Mouse (Mus musculus): ENCODE measurements at regions not wholly inside any gene's neighbourhood (a gene's known extent, or its start where the extent isn't known, plus 50 kb on each side); places are given as distances from the start of the nearest gene placed in this dataset.

DNA sequence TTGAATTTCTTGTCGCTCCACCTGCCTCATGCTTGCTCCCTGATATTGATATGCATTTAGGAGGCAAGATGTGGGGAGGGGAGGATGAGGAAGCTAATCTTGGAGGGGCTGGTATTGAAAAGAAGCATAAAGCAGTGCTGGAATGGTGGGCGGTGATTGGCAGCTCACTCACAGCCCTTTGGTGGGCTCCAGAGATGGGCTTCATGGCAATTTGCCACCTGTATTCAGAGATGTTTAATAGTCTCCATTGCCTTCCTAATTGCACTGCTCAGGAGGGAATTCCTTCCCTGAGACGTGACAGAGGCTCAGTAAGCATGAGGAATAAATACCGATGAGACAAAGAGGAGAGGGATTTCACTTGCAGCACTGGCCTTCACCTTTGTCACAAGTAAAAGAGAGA lies 146.0 kb downstream of the Bcat1 start:
- H3K4me2 ChIP-seq (replicated peaks; ENCODE audit: low read depth, low read length, severe bottlenecking), result no peak overlapping the region
- 0 out of 2 replicates have a peak, but pooled peaks cover 5% of the 10 kb centered on the region for H3K4me1 ChIP-seq (ENCODE audit: control insufficient read depth, insufficient read depth, low read length)
- DNase-seq (ENCODE audit: low spot score) (no peak), ATAC-seq (ENCODE audit: low FRiP score, low read depth) (no peak)
- no peak overlapping the region for H3K27ac ChIP-seq (replicated peaks; ENCODE audit: low read depth, low read length)
- WGBS, result 72% methylated on average over 4 of the region's 4 CpGs
- H3K36me3 ChIP-seq (ENCODE audit: control insufficient read depth, insufficient read depth, low read length), result no peaks in the 10 kb centered on the region
- H3K4me3 ChIP-seq (replicated peaks; ENCODE audit: low read length), result no peak overlapping the region
- no peak for TF ChIP-seq POLR2A (IDR thresholded peaks at IDR 0.05; ENCODE audit: borderline replicate concordance, extremely low read depth, insufficient read depth, insufficient read length)
- peaks cover 3% of the 10 kb centered on the region; the same call in 1 of the 2 replicates for H3K9me3 ChIP-seq (ENCODE audit: control insufficient read depth, low read length)
- no peaks in the 10 kb centered on the region for H3K27me3 ChIP-seq (ENCODE audit: control insufficient read depth, insufficient read depth, low read length)
- no peak overlapping the region for H3K9ac ChIP-seq (ENCODE audit: low read depth, low read length, severe bottlenecking)

DNA sequence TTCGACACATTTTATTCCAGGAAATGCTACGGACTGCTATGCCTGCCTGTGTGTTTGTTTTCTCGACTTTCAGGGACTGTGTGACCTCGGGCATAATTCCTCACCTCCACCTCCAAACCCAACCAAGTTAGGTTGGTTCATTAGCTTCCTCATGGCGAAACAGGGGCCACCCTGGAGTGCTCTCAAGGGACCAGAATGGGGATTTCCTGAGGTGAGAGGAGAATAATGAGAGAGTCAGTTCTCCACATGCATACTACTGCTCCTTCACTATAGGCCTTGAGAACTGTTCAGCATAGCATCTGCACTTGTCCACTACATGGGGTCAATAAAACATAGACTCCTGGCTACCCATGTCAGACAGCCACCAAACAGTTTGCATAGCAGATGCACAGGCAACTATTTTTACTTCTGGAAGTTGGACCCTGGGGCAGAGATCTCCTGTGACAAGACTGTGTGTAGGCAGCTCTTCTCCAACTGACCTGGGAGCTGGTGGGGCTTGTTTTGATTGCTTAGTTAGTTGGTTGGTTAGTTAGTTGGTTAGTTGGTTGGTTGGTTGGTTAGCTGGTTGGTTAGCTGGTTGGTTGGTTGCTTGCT lies 146.6 kb downstream of the Bcat1 start:
- Histone ChIP-seq H3K4me2 (replicated peaks; ENCODE audit: low read depth, low read length, severe bottlenecking) (no peak overlapping the region), H3K4me1 (ENCODE audit: control insufficient read depth, insufficient read depth, low read length) (0 out of 2 replicates have a peak, but pooled peaks cover 5% of the 10 kb centered on the region), H3K4me3 (replicated peaks; ENCODE audit: low read length) (no peak overlapping the region), H3K27me3 (ENCODE audit: control insufficient read depth, insufficient read depth, low read length) (no peaks in the 10 kb centered on the region), H3K9ac (ENCODE audit: low read depth, low read length, severe bottlenecking) (no peak overlapping the region), H3K27ac (replicated peaks; ENCODE audit: low read depth, low read length) (no peak overlapping the region), H3K36me3 (ENCODE audit: control insufficient read depth, insufficient read depth, low read length) (no peaks in the 10 kb centered on the region), H3K9me3 (ENCODE audit: control insufficient read depth, low read length) (peaks cover 3% of the 10 kb centered on the region; the same call in 1 of the 2 replicates)
- DNase-seq (ENCODE audit: low spot score), result no peak
- no peak for TF ChIP-seq POLR2A (IDR thresholded peaks at IDR 0.05; ENCODE audit: borderline replicate concordance, extremely low read depth, insufficient read depth, insufficient read length)
- no peak for ATAC-seq (ENCODE audit: low FRiP score, low read depth)
- 63% methylated on average over 5 of the region's 5 CpGs for WGBS

DNA sequence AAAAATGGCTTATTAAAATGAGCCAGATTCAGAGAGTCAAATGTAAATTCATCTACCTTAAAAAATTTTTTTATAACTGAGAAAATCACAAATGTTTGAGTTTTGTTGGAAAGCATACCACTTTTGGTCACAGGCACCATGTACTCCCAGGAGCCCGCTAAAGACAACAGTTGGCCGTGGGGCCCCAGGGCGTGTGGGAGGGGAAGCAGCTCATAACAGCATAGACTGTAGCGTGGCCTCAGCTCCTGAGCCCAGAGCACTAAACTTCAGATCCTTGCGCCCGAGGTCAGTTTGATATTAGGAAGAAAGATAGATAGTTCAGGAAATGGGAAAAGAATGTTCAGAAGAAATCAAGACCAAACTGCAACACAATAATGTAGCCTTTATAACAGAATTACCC lies 145.8 kb upstream of the Sox5 start:
- Histone ChIP-seq H3K4me1 (ENCODE audit: control insufficient read depth, insufficient read depth, low read length) (0 out of 2 replicates have a peak, but pooled peaks cover 5% of the 10 kb centered on the region), H3K36me3 (ENCODE audit: control insufficient read depth, insufficient read depth, low read length) (no peaks in the 10 kb centered on the region), H3K4me3 (replicated peaks; ENCODE audit: low read length) (no peak overlapping the region), H3K27me3 (ENCODE audit: control insufficient read depth, insufficient read depth, low read length) (no peaks in the 10 kb centered on the region), H3K27ac (replicated peaks; ENCODE audit: low read depth, low read length) (no peak overlapping the region), H3K9me3 (ENCODE audit: control insufficient read depth, low read length) (peaks cover 3% of the 10 kb centered on the region; the same call in 1 of the 2 replicates), H3K4me2 (replicated peaks; ENCODE audit: low read depth, low read length, severe bottlenecking) (no peak overlapping the region), H3K9ac (ENCODE audit: low read depth, low read length, severe bottlenecking) (no peak overlapping the region)
- TF ChIP-seq POLR2A (IDR thresholded peaks at IDR 0.05; ENCODE audit: borderline replicate concordance, extremely low read depth, insufficient read depth, insufficient read length), result no peak
- WGBS, result 42% methylated on average over 6 of the region's 6 CpGs
- no peak for ATAC-seq (ENCODE audit: low FRiP score, low read depth)
- DNase-seq (ENCODE audit: low spot score), result no peak

DNA sequence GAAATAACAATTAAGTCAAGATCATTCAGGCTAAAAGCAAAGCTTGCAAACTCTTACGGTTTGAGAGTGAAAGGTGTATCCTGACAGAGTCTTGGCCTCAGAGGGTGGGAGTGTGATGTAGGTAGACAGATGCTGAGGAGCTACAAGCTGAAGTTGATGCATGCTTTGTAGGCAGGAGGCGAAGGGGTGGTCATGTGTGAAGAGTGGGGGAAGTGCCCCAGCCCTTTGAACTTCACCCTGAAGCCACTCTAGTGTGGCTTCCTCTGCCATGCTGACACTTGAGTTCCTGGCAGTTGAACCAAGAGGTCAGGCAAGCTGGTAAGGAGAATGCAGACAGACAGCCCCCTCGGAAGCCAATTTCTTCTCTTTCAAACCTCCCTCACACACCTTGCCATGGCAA lies 141.0 kb upstream of the Sox5 start:
- Histone ChIP-seq H3K9ac (ENCODE audit: low read depth, low read length, severe bottlenecking) (no peak overlapping the region), H3K36me3 (ENCODE audit: control insufficient read depth, insufficient read depth, low read length) (no peaks in the 10 kb centered on the region), H3K27ac (replicated peaks; ENCODE audit: low read depth, low read length) (no peak overlapping the region), H3K4me3 (replicated peaks; ENCODE audit: low read length) (no peak overlapping the region), H3K4me2 (replicated peaks; ENCODE audit: low read depth, low read length, severe bottlenecking) (no peak overlapping the region), H3K4me1 (ENCODE audit: control insufficient read depth, insufficient read depth, low read length) (0 out of 2 replicates have a peak, but pooled peaks cover 3% of the 10 kb centered on the region), H3K9me3 (ENCODE audit: control insufficient read depth, low read length) (no peaks in the 10 kb centered on the region), H3K27me3 (ENCODE audit: control insufficient read depth, insufficient read depth, low read length) (no peaks in the 10 kb centered on the region)
- TF ChIP-seq POLR2A (IDR thresholded peaks at IDR 0.05; ENCODE audit: borderline replicate concordance, extremely low read depth, insufficient read depth, insufficient read length), result no peak
- DNase-seq (ENCODE audit: low spot score), result no peak
- 83% methylated on average over 3 of the region's 3 CpGs for WGBS
- ATAC-seq (ENCODE audit: low FRiP score, low read depth), result no peak

DNA sequence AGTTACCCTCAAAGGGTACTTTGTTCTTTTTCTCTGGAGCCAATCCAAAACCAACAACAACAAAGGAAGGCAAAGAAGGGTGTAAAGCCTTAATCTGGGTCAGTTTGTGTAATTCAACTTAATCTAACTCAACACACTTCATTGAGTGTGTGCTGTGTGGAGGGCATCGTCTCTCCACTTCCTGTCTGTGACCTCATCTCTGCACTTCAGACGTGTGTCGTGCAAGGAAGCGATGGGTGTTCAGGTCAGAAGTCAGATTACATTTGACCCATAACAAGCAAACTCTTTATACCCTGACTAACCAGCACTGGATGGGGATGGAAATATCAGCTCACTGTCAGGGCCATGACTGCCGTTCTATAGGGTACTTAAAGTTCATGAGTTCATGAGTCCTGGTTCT lies 138.0 kb upstream of the Sox5 start:
- no peaks in the 10 kb centered on the region for H3K4me1 ChIP-seq (ENCODE audit: control insufficient read depth, insufficient read depth, low read length)
- H3K4me2 ChIP-seq (replicated peaks; ENCODE audit: low read depth, low read length, severe bottlenecking), result no peak overlapping the region
- TF ChIP-seq POLR2A (IDR thresholded peaks at IDR 0.05; ENCODE audit: borderline replicate concordance, extremely low read depth, insufficient read depth, insufficient read length), result no peak
- no peak overlapping the region for H3K9ac ChIP-seq (ENCODE audit: low read depth, low read length, severe bottlenecking)
- no peaks in the 10 kb centered on the region for H3K36me3 ChIP-seq (ENCODE audit: control insufficient read depth, insufficient read depth, low read length)
- H3K4me3 ChIP-seq (replicated peaks; ENCODE audit: low read length), result no peak overlapping the region
- ATAC-seq (ENCODE audit: low FRiP score, low read depth) (no peak), DNase-seq (ENCODE audit: low spot score) (no peak)
- 45% methylated on average over 5 of the region's 5 CpGs for WGBS
- no peaks in the 10 kb centered on the region for H3K9me3 ChIP-seq (ENCODE audit: control insufficient read depth, low read length)
- no peaks in the 10 kb centered on the region for H3K27me3 ChIP-seq (ENCODE audit: control insufficient read depth, insufficient read depth, low read length)
- no peak overlapping the region for H3K27ac ChIP-seq (replicated peaks; ENCODE audit: low read depth, low read length)

Measured in limb, embryonic 14.5 days (tissue).